Mouse (Mus musculus): ENCODE measurements at regions not wholly inside any gene's neighbourhood (a gene's known extent, or its start where the extent isn't known, plus 50 kb on each side); places are given as distances from the start of the nearest gene placed in this dataset.

DNA sequence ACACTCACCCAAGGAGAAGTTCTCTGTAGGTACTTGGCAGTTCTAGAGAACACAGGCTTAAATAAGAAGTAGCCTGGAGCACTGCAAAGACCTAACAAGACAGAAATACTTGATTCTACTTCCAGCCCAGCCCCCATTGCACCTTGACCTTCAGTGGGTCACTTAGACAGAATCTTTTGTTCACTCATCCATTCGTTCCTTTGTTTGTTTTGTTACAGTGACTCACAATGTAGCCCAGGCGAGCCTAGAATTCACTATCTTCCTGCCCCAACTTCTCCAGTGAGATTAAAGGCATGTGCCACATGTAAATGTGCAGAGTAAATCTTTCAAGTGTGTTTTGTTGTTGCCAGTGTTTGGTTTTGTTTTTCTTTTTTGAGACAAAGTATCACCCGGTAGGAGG lies 158.5 kb upstream of the Esrrg start:
- WGBS = 43% methylated on average over 3 of the region's 3 CpGs

DNA sequence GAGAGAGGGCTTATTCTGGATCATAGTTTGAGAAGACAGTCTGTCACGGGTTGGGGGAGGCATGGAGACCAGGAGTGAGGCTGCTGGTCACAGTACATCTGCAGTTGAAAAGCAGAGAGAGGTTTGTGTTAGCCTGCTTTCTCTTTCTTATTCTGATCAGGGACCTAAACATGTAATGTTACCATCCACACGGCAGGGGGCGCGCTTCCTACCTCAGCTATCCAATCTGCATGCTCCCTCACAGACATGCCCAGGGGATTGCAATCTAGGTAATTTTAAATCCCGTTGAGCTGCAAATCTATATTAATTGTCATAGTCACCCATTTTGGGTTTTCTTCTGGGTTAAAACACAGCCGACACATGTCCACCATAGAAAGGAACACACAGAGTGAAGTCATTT lies 156.4 kb upstream of the Esrrg start:
- H3K9ac ChIP-seq (replicated peaks; ENCODE audit: low read length) = no peak overlapping the region
- H3K4me3 ChIP-seq (ENCODE audit: low read length) = no peak overlapping the region
- peaks cover 13% of the 10 kb centered on the region for H3K4me1 ChIP-seq (ENCODE audit: insufficient read depth, low read length)
- WGBS = 45% methylated on average over 6 of the region's 6 CpGs
- H3K4me2 ChIP-seq (replicated peaks; ENCODE audit: low read depth, low read length) = no peak overlapping the region
- no peaks in the 10 kb centered on the region for H3K36me3 ChIP-seq (ENCODE audit: insufficient read depth, low read length)
- ATAC-seq (ENCODE audit: low FRiP score, low TSS enrichment) = no peak
- no peaks in the 10 kb centered on the region for H3K9me3 ChIP-seq (ENCODE audit: low read length)
- H3K27me3 ChIP-seq (ENCODE audit: insufficient read depth, low read length) = no peaks in the 10 kb centered on the region
- no peak overlapping the region for H3K27ac ChIP-seq (ENCODE audit: low read length)

More for the DNA sequence above, 158.5 kb upstream of the Esrrg start:
- Histone ChIP-seq H3K4me1 (ENCODE audit: insufficient read depth, low read length) (peaks cover 13% of the 10 kb centered on the region), H3K27me3 (ENCODE audit: insufficient read depth, low read length) (no peaks in the 10 kb centered on the region), H3K27ac (ENCODE audit: low read length) (no peak overlapping the region), H3K36me3 (ENCODE audit: insufficient read depth, low read length) (no peaks in the 10 kb centered on the region), H3K4me2 (replicated peaks; ENCODE audit: low read depth, low read length) (no peak overlapping the region), H3K9me3 (ENCODE audit: low read length) (no peaks in the 10 kb centered on the region), H3K9ac (replicated peaks; ENCODE audit: low read length) (no peak overlapping the region), H3K4me3 (ENCODE audit: low read length) (no peak overlapping the region)
- ATAC-seq (ENCODE audit: low FRiP score, low TSS enrichment) = no peak

DNA sequence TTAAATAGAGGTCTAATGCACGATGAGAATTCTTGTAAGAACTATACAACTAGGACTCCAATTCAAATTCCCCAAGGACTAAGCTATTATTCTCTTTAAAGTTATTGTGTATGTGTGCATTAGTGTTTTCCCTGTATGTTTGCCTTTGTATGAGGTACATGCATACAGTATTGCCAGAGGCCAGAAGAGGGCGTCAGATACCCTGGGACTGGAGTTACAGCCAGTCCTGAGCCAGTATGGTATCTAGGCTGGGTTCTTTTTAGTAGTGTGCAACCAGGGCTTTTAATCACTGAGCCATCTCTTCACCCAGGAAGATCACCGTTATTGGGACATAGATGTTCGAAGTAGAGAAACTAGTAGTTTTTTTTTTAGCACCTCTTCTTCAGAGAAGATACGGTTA lies 154.2 kb upstream of the Esrrg start:
- no peak overlapping the region for H3K9ac ChIP-seq (replicated peaks; ENCODE audit: low read length)
- H3K4me1 ChIP-seq (ENCODE audit: insufficient read depth, low read length) = no peaks in the 10 kb centered on the region; the same call in 1 of the 2 replicates
- H3K27ac ChIP-seq (ENCODE audit: low read length) = no peak overlapping the region
- H3K36me3 ChIP-seq (ENCODE audit: insufficient read depth, low read length) = no peaks in the 10 kb centered on the region
- no peak overlapping the region for H3K4me3 ChIP-seq (ENCODE audit: low read length)
- no peaks in the 10 kb centered on the region for H3K27me3 ChIP-seq (ENCODE audit: insufficient read depth, low read length)
- no peaks in the 10 kb centered on the region; the same call in 1 of the 2 replicates for H3K9me3 ChIP-seq (ENCODE audit: low read length)
- no peak overlapping the region for H3K4me2 ChIP-seq (replicated peaks; ENCODE audit: low read depth, low read length)
- ATAC-seq (ENCODE audit: low FRiP score, low TSS enrichment) = no peak
- WGBS = 59% methylated on average over 5 of the region's 5 CpGs

DNA sequence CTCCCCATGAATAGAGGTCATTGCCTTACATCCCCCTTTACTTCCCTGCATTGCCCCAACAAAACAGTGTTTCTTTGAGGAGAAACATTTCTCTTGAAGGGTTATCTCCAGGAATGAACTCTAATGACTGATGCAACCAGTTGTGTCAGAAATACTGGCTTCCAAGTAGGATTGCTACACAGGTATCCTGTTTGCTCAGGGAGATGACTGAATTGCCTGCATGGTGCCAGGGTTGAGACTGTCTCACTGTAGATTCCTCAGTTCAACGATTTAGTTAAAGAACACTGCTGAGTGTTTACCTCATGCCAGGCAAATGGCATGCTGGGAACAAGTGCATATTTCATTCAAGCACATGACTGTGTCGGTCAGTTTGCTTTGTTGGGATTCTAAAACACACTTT lies 123.8 kb upstream of the Esrrg start:
- Histone ChIP-seq H3K4me2 (replicated peaks; ENCODE audit: low read depth, low read length) (no peak overlapping the region), H3K27me3 (ENCODE audit: insufficient read depth, low read length) (no peaks in the 10 kb centered on the region), H3K4me1 (ENCODE audit: insufficient read depth, low read length) (no peaks in the 10 kb centered on the region), H3K9ac (replicated peaks; ENCODE audit: low read length) (no peak overlapping the region), H3K4me3 (ENCODE audit: low read length) (no peak overlapping the region), H3K27ac (ENCODE audit: low read length) (no peak overlapping the region), H3K36me3 (ENCODE audit: insufficient read depth, low read length) (no peaks in the 10 kb centered on the region), H3K9me3 (ENCODE audit: low read length) (no peaks in the 10 kb centered on the region)
- WGBS = 76% methylated on average over 2 of the region's 2 CpGs
- no peak for ATAC-seq (ENCODE audit: low FRiP score, low TSS enrichment)

DNA sequence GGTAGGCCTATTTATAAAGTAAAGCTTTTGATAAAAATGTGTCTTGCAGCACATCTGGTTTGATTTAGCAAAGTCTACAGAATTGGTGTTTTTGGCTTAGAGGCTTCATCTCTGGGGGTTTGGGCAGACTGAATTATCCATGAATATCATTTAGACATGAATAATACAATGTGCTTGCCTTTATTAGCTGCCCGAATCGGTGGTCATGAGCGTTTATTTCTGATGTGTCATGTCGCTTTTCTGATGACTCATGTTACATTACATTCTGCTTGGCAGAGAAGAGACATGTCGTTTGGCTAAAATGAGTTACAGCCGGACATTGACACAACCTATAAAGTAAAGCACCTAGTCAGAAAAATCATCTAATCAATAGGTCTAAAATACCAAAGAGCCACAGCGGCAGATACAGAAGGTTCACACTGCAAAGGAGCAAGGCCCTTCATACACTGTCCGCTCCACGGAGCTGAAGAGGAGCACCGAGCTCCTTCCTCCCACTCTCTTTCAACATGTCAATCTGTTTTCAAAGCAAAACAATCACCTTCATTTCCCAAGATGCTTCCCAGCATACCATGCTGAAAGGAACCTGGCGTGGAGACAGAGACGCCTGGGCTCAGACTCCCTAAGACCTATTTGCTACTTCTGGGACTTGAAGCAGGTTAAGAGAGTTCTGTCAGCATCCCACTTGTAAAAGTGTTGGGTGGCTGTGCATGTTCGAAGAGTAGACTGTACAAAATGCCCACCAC lies 120.5 kb upstream of the Esrrg start:
- Histone ChIP-seq H3K27ac (ENCODE audit: low read length) (no peak overlapping the region), H3K4me2 (replicated peaks; ENCODE audit: low read depth, low read length) (no peak overlapping the region), H3K27me3 (ENCODE audit: insufficient read depth, low read length) (no peaks in the 10 kb centered on the region), H3K9me3 (ENCODE audit: low read length) (no peaks in the 10 kb centered on the region), H3K36me3 (ENCODE audit: insufficient read depth, low read length) (no peaks in the 10 kb centered on the region), H3K4me3 (ENCODE audit: low read length) (no peak overlapping the region), H3K9ac (replicated peaks; ENCODE audit: low read length) (no peak overlapping the region), H3K4me1 (ENCODE audit: insufficient read depth, low read length) (no peaks in the 10 kb centered on the region)
- 84% methylated on average over 13 of the region's 13 CpGs for WGBS
- ATAC-seq (ENCODE audit: low FRiP score, low TSS enrichment) = no peak

GRCm38 (mm10) chr1:187489452-187489851 lies 119.1 kb upstream of the Esrrg start:
- Histone ChIP-seq H3K4me2 (replicated peaks; ENCODE audit: low read depth, low read length) (no peak overlapping the region), H3K4me3 (ENCODE audit: low read length) (no peak overlapping the region), H3K36me3 (ENCODE audit: insufficient read depth, low read length) (no peaks in the 10 kb centered on the region), H3K27ac (ENCODE audit: low read length) (no peak overlapping the region), H3K4me1 (ENCODE audit: insufficient read depth, low read length) (no peaks in the 10 kb centered on the region), H3K9ac (replicated peaks; ENCODE audit: low read length) (no peak overlapping the region), H3K9me3 (ENCODE audit: low read length) (no peaks in the 10 kb centered on the region), H3K27me3 (ENCODE audit: insufficient read depth, low read length) (no peaks in the 10 kb centered on the region)
- no peak for ATAC-seq (ENCODE audit: low FRiP score, low TSS enrichment)
- WGBS = 75% methylated on average over 3 of the region's 3 CpGs

GRCm38 (mm10) chr1:187505368-187505767 lies 103.2 kb upstream of the Esrrg start:
- 37% methylated on average over 9 of the region's 9 CpGs for WGBS
- Histone ChIP-seq H3K27ac (ENCODE audit: low read length) (no peak overlapping the region), H3K9me3 (ENCODE audit: low read length) (no peaks in the 10 kb centered on the region), H3K36me3 (ENCODE audit: insufficient read depth, low read length) (no peaks in the 10 kb centered on the region), H3K4me1 (ENCODE audit: insufficient read depth, low read length) (no peaks in the 10 kb centered on the region), H3K9ac (replicated peaks; ENCODE audit: low read length) (no peak overlapping the region), H3K4me3 (ENCODE audit: low read length) (no peak overlapping the region), H3K27me3 (ENCODE audit: insufficient read depth, low read length) (no peaks in the 10 kb centered on the region), H3K4me2 (replicated peaks; ENCODE audit: low read depth, low read length) (no peak overlapping the region)
- ATAC-seq (ENCODE audit: low FRiP score, low TSS enrichment) = no peak

DNA sequence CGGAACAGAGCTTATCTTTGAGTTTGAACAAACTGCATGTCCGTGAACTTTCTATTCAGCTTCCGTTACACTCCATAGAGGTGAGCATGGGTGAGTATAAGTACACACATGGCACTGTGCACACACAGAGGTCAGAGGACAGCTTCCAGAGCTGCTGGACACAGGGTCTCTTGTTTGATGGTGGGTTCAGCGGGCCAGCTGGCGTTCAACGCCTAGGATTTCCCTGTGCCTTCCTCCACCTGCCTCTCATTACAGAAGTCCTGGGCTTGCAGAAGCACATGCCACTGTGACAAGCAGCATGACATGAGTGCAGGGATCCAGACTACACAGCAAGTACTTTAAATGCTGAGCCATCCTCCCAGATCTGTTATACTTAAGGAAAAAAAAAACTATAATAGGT lies 101.4 kb upstream of the Esrrg start:
- H3K4me2 ChIP-seq (replicated peaks; ENCODE audit: low read depth, low read length) = no peak overlapping the region
- no peaks in the 10 kb centered on the region for H3K27me3 ChIP-seq (ENCODE audit: insufficient read depth, low read length)
- H3K27ac ChIP-seq (ENCODE audit: low read length) = no peak overlapping the region
- H3K9ac ChIP-seq (replicated peaks; ENCODE audit: low read length) = no peak overlapping the region
- WGBS = 85% methylated on average over 6 of the region's 6 CpGs
- H3K9me3 ChIP-seq (ENCODE audit: low read length) = no peaks in the 10 kb centered on the region
- no peak overlapping the region for H3K4me3 ChIP-seq (ENCODE audit: low read length)
- no peaks in the 10 kb centered on the region for H3K4me1 ChIP-seq (ENCODE audit: insufficient read depth, low read length)
- ATAC-seq (ENCODE audit: low FRiP score, low TSS enrichment) = no peak
- H3K36me3 ChIP-seq (ENCODE audit: insufficient read depth, low read length) = no peaks in the 10 kb centered on the region

DNA sequence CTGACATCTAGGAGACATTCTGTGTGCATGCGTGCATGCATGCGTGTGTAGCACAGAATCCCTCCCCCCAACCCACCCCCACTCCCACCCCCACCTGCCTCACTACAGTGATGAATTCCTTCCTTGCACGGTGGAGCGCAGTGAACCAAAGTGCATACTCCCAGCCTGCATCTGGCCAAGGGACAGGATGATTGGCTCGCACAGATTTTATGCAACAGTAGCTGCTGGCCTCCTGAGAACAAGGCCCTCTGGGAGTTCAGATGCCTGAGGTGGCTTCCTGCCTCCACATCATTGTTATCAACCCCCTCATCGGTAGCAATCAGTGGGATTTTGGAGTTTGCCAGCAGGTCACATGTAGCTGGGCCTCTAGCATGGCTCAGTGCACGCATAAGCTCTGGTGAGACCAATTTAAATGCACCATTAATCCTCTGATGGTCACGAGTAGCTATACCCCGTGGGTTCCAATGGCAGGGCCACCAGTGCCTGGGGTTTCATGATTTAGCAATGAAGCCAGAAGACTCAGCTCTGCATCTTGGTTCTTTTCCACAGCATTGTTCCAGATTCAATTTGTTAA lies 77.2 kb upstream of the Esrrg start:
- peak overlapping the region; percentile 72 for H3K27ac ChIP-seq (ENCODE audit: low read length)
- ATAC-seq (ENCODE audit: low FRiP score, low TSS enrichment) = peak; percentile 96

DNA sequence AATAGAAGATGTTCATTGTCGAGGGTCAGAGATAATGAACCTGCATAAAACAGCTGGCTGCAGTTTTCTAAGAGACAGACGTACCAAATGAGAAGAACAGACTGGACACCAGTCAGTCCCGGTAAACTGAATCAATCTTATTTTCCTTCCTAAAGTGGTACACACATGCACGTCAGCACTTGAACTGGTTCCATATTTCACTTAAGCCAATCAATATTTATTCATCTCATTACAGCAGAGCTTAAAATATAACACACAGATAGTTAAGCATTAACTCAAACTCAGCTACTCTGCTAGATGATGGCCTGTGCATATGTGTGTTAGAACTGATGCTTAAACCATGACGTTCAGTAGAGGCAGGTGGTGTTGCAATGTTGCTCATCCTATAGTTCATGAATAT lies 72.3 kb upstream of the Esrrg start:
- Histone ChIP-seq H3K36me3 (ENCODE audit: insufficient read depth, low read length) (no peaks in the 10 kb centered on the region), H3K9me3 (ENCODE audit: low read length) (no peaks in the 10 kb centered on the region), H3K4me3 (ENCODE audit: low read length) (no peak overlapping the region), H3K9ac (replicated peaks; ENCODE audit: low read length) (no peak overlapping the region), H3K4me1 (ENCODE audit: insufficient read depth, low read length) (0 out of 2 replicates have a peak, but pooled peaks cover 3% of the 10 kb centered on the region), H3K27ac (ENCODE audit: low read length) (no peak overlapping the region), H3K4me2 (replicated peaks; ENCODE audit: low read depth, low read length) (no peak overlapping the region), H3K27me3 (ENCODE audit: insufficient read depth, low read length) (no peaks in the 10 kb centered on the region)
- ATAC-seq (ENCODE audit: low FRiP score, low TSS enrichment) = no peak
- WGBS = 63% methylated on average over 5 of the region's 5 CpGs

More for the DNA sequence above, 77.2 kb upstream of the Esrrg start:
- no peaks in the 10 kb centered on the region for H3K36me3 ChIP-seq (ENCODE audit: insufficient read depth, low read length)
- H3K4me2 ChIP-seq (replicated peaks; ENCODE audit: low read depth, low read length) = no peak overlapping the region
- no peaks in the 10 kb centered on the region for H3K9me3 ChIP-seq (ENCODE audit: low read length)
- WGBS = 49% methylated on average over 9 of the region's 9 CpGs
- H3K27me3 ChIP-seq (ENCODE audit: insufficient read depth, low read length) = no peaks in the 10 kb centered on the region
- no peak overlapping the region for H3K4me3 ChIP-seq (ENCODE audit: low read length)
- H3K4me1 ChIP-seq (ENCODE audit: insufficient read depth, low read length) = 0 out of 2 replicates have a peak, but pooled peaks cover 3% of the 10 kb centered on the region
- no peak overlapping the region for H3K9ac ChIP-seq (replicated peaks; ENCODE audit: low read length)

Data from kidney, embryonic 16.5 days (tissue).